ENCODE assay signal across 1 mouse cellular context in genomic region chr6:13636582-13636989, GRCm38 (mm10).
A peak's percentile ranks its signal among the peaks of the same experiment; 100 is the strongest.
TF ChIP-seq lines count a peak whose summit lies in the region.

No protein-coding gene starts in this region.

TF ChIP-seq in MEL, 35 proteins besides CTCF, POLR2A, EP300 and RAD21 (continued from another document):
- peak; percentile 52; the same call in 1 of the 2 replicates for TF ChIP-seq MEF2A (IDR thresholded peaks at IDR 0.05; ENCODE audit: extremely low read depth, insufficient replicate concordance, low read depth, low read length, poor library complexity, severe bottlenecking)
